Mouse (Mus musculus) cortical plate, adult 2 months (tissue): ENCODE data around the gene Cldn34b2. TPM values are rescaled to one million over a fixed set of nuclear protein-coding genes. Genes with fewer than 3 reads are reported as not detected.
"Not testable (repeated sequence)": the region's sequence is repeated elsewhere in the genome, so short reads cannot be mapped to it uniquely, and the experiment has no call there.

Experiments
- H3K27ac ChIP-seq: fragments of 200-500 bp; 2 replicates; pipeline ENCODE4 v1.5.1; 2012; ENCODE audit warnings: low read length, control low read depth, inconsistent platforms; ENCODE audit not compliant: insufficient read depth
- H3K4me1 ChIP-seq: fragments of 200-500 bp; 2 replicates; pipeline ENCODE4 v1.6.1; 2011; ENCODE audit warnings: low read length; ENCODE audit not compliant: control insufficient read depth, insufficient read depth
- H3K4me3 ChIP-seq: fragments of 200-500 bp; 2 replicates; pipeline ENCODE4 v1.5.1; 2011; ENCODE audit warnings: mild to moderate bottlenecking, low read length, control low read depth; ENCODE audit not compliant: insufficient read depth
- CTCF ChIP-seq: fragments of 200-500 bp; IDR thresholded peaks from 2 replicates; pipeline ENCODE4 v1.5.1; 2011; ENCODE audit warnings: mild to moderate bottlenecking, control low read depth, low read length; ENCODE audit not compliant: insufficient read depth; ENCODE audit errors: extremely low read depth
- POLR2A ChIP-seq: fragments of 200-500 bp; IDR thresholded peaks from 2 replicates; pipeline ENCODE4 v1.6.1; 2011; ENCODE audit warnings: mild to moderate bottlenecking, low read length, control low read depth; ENCODE audit not compliant: insufficient read depth; ENCODE audit errors: extremely low read depth
- polyA plus RNA-seq: library from polyadenylated mRNA; depleted of rRNA; stranded (reverse); fragments of >200 nt; gene quantifications from 2 replicates; pipeline ENCODE4 v1.2.3, GENCODE M21; 2012; rRNA removed

Gene Cldn34b2
- polyA plus RNA-seq, 1 experiment, result not detected

GRCm38 (mm10) chrX:155144718-155145117 is 16.5 kb upstream of the Cldn34b2 start:
- TF ChIP-seq CTCF (peak; percentile 52; the same call in 1 of the 2 replicates), POLR2A (no peak)
- Histone ChIP-seq H3K27ac (no peak overlapping the region), H3K4me1 (no peaks in the 10 kb centered on the region), H3K4me3 (no peak overlapping the region)

GRCm38 (mm10) chrX:155098024-155098423 is 30.2 kb downstream of the Cldn34b2 start:
- Histone ChIP-seq H3K27ac (no peak overlapping the region), H3K4me1 (no peaks in the 10 kb centered on the region), H3K4me3 (no peak overlapping the region)
- TF ChIP-seq CTCF (peak; percentile 17; the same call in 1 of the 2 replicates), POLR2A (no peak)

- not testable (repeated sequence) for H3K4me1 ChIP-seq, H3K27ac ChIP-seq, H3K4me3 ChIP-seq
Measured at GRCm38 (mm10) chrX:155093566-155093965, 34.6 kb downstream of the Cldn34b2 start, which contains the start of gene Magea2. Magea2 (minus strand) TSS chrX:155093666.

GRCm38 (mm10) chrX:155089693-155090092 is 38.5 kb downstream of the Cldn34b2 start, which contains the start of gene Magea1:
Magea1 (minus strand) TSS chrX:155089793.
- not testable (repeated sequence) for H3K4me3 ChIP-seq, H3K27ac ChIP-seq

More at GRCm38 (mm10) chrX:155089693-155090092, 38.5 kb downstream of the Cldn34b2 start, which contains the start of gene Magea1:
- H3K4me1 ChIP-seq, result not testable (repeated sequence)

Other genes starting within 250 kb of the Cldn34b2 start
- not detected in 2 replicates for gene Cldn34b1, start 238.1 kb downstream of the Cldn34b2 start, polyA plus RNA-seq
- gene Magea6, start 192.4 kb downstream of the Cldn34b2 start, polyA plus RNA-seq, result not detected in 2 replicates
- gene Magea3, start 178.9 kb downstream of the Cldn34b2 start, polyA plus RNA-seq, result not detected in 2 replicates
- gene Magea8, start 132.6 kb downstream of the Cldn34b2 start, polyA plus RNA-seq, result not detected in 2 replicates
- gene Magea5, start 65.3 kb downstream of the Cldn34b2 start, polyA plus RNA-seq, result not detected in 2 replicates
- gene Magea1, start 38.6 kb downstream of the Cldn34b2 start, polyA plus RNA-seq, result not detected in 2 replicates
- gene Magea2, start 34.7 kb downstream of the Cldn34b2 start, polyA plus RNA-seq, result not detected in 2 replicates
- gene Sat1, start 88.0 kb upstream of the Cldn34b2 start, polyA plus RNA-seq, result 97.3 and 98.1 TPM in 2 replicates
- 16.3 and 18.0 TPM in 2 replicates for gene Acot9, start 134.0 kb upstream of the Cldn34b2 start, polyA plus RNA-seq
- 30.8 and 35.8 TPM in 2 replicates for gene Prdx4, start 212.3 kb upstream of the Cldn34b2 start, polyA plus RNA-seq